In the genomic region with DNA sequence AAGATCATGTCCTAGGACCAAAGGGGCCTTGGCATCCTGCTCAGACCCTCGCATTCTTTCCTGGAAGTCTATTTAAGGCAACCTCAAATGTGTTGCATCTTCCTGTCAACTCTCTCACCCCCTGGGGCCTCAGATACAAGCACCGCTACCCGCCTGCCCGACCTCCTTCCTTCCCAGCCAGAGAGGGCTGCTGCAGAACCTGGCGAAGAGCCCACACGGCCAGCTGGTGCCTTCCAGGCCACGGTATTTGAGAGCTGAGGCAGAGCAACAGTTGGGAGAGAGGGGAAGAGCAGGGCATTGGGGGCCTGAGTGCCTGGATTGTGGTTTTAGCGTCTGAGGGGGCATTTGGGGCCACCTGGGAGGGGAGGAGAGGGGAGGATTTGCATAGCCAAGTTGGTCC, we compare ENCODE assay signal across 11 mouse cellular contexts. TPM values are rescaled to one million over a fixed set of nuclear protein-coding genes. Genes with fewer than 3 reads are reported as not detected.
DNase-seq lines count a peak whose midpoint lies in the region; ATAC-seq and TF ChIP-seq lines count a peak whose summit lies in the region.
"Had no signal": no experiment of that assay in that cellular context is flagged by ENCODE, and none has a peak within 500 bp of the region (broad histone marks: within the 10 kb centered on the region; RNA-seq: fewer than 3 reads in every experiment).

No protein-coding gene starts in this region.

- H3K4me3 ChIP-seq in heart, embryonic 10.5 days, result no peak overlapping the region
- no peak overlapping the region for H3K4me3 ChIP-seq in midbrain, postnatal 0 days (ENCODE audit: low read depth, low read length)
- H3K4me3 ChIP-seq in midbrain, embryonic 16.5 days (ENCODE audit: low read depth, low read length), result no peak overlapping the region
- no peak overlapping the region for H3K4me3 ChIP-seq in forebrain, embryonic 10.5 days
- H3K4me3 ChIP-seq: liver, embryonic 15.5 days had no signal

- DNase-seq in heart, embryonic 10.5 days (ENCODE audit: low spot score), result no peak
- no peak for DNase-seq in heart, adult 9 months (ENCODE audit: low spot score in 2 of 2)
- DNase-seq in midbrain, postnatal 0 days (ENCODE audit: low spot score), result peak; percentile 82
- peak; percentile 55 to 77 for DNase-seq in cerebellum, postnatal 36 days
- peak; percentile 54 for DNase-seq in right cerebral cortex, postnatal 4 days
- no peak for DNase-seq in forebrain, embryonic 10.5 days (ENCODE audit: extremely low spot score, low spot score)
- DNase-seq in urinary bladder, postnatal 36 days (ENCODE audit: low spot score in 2 of 2), result no peak

- no peak overlapping the region for H3K9ac ChIP-seq in midbrain, postnatal 0 days (replicated peaks; ENCODE audit: low read length, poor library complexity, severe bottlenecking)
- no peak overlapping the region for H3K9ac ChIP-seq in midbrain, embryonic 16.5 days (ENCODE audit: low read depth, low read length)
- H3K9ac ChIP-seq: liver, embryonic 15.5 days had no signal

- no peak for ATAC-seq in midbrain, postnatal 0 days (ENCODE audit: low FRiP score)
- ATAC-seq in midbrain, embryonic 16.5 days, result no peak

- TF ChIP-seq CTCF in midbrain, postnatal 0 days (IDR thresholded peaks at IDR 0.05), result no peak

- H3K9me3 ChIP-seq in heart, embryonic 10.5 days, result no peaks in the 10 kb centered on the region
- H3K9me3 ChIP-seq in midbrain, postnatal 0 days (ENCODE audit: low read length), result no peaks in the 10 kb centered on the region
- H3K9me3 ChIP-seq in midbrain, embryonic 16.5 days (replicated peaks; ENCODE audit: control insufficient read depth, low read length, poor library complexity, severe bottlenecking), result no peaks in the 10 kb centered on the region
- no peaks in the 10 kb centered on the region for H3K9me3 ChIP-seq in forebrain, embryonic 10.5 days
- H3K9me3 ChIP-seq: liver, embryonic 15.5 days had no signal

- H3K4me1 ChIP-seq in heart, embryonic 10.5 days, result peaks cover 35% of the 10 kb centered on the region
- H3K4me1 ChIP-seq in midbrain, postnatal 0 days (ENCODE audit: insufficient read depth, low read length), result no peaks in the 10 kb centered on the region; the same call in 1 of the 2 replicates
- no peaks in the 10 kb centered on the region for H3K4me1 ChIP-seq in midbrain, embryonic 16.5 days (ENCODE audit: control insufficient read depth, insufficient read depth, low read length)
- H3K4me1 ChIP-seq in forebrain, embryonic 10.5 days, result peaks cover 15% of the 10 kb centered on the region

- WGBS in heart, embryonic 10.5 days, result 15% methylated on average over 8 of the region's 8 CpGs
- 26% methylated on average over 8 of the region's 8 CpGs for WGBS in midbrain, postnatal 0 days
- 32% methylated on average over 8 of the region's 8 CpGs for WGBS in midbrain, embryonic 16.5 days
- 57% methylated on average over 8 of the region's 8 CpGs for WGBS in forebrain, embryonic 10.5 days

- peak overlapping the region; percentile 52; the same call in 1 of the 2 replicates for H3K27ac ChIP-seq in heart, embryonic 10.5 days
- no peak overlapping the region for H3K27ac ChIP-seq in midbrain, postnatal 0 days (ENCODE audit: low read depth, low read length)
- no peak overlapping the region for H3K27ac ChIP-seq in midbrain, embryonic 16.5 days (ENCODE audit: low read length)
- H3K27ac ChIP-seq in forebrain, embryonic 10.5 days, result no peak overlapping the region
- H3K27ac ChIP-seq: liver, embryonic 15.5 days had no signal

- H3K4me2 ChIP-seq in midbrain, postnatal 0 days (ENCODE audit: low read depth, low read length, poor library complexity, severe bottlenecking), result no peak overlapping the region
- H3K4me2 ChIP-seq in midbrain, embryonic 16.5 days (ENCODE audit: low read length), result no peak overlapping the region
- H3K4me2 ChIP-seq: liver, embryonic 15.5 days had no signal

- peaks cover 20% of the 10 kb centered on the region for H3K27me3 ChIP-seq in heart, embryonic 10.5 days (ENCODE audit: insufficient read depth, poor library complexity, severe bottlenecking)
- H3K27me3 ChIP-seq in midbrain, postnatal 0 days (ENCODE audit: insufficient read depth, low read length), result no peaks in the 10 kb centered on the region
- no peaks in the 10 kb centered on the region for H3K27me3 ChIP-seq in midbrain, embryonic 16.5 days (ENCODE audit: control insufficient read depth, insufficient read depth, low read depth, low read length)
- H3K27me3 ChIP-seq in forebrain, embryonic 10.5 days (ENCODE audit: poor library complexity, severe bottlenecking), result no peaks in the 10 kb centered on the region

- H3K36me3 ChIP-seq in heart, embryonic 10.5 days, result no peaks in the 10 kb centered on the region
- H3K36me3 ChIP-seq in midbrain, postnatal 0 days (ENCODE audit: insufficient read depth, low read length), result no peaks in the 10 kb centered on the region
- no peaks in the 10 kb centered on the region for H3K36me3 ChIP-seq in midbrain, embryonic 16.5 days (ENCODE audit: control insufficient read depth, insufficient read depth, low read length)
- no peaks in the 10 kb centered on the region for H3K36me3 ChIP-seq in forebrain, embryonic 10.5 days (replicated peaks)
- H3K36me3 ChIP-seq: liver, embryonic 15.5 days had no signal

RNA-seq across cellular contexts. Expression of a gene that starts 1.1 kb away (rescaled TPM):
- polyA plus RNA-seq in heart, embryonic 10.5 days (2016; fragmentation: Nextera tagmentation; extraction: Ambion mirVana), result not detected in 2 replicates
- not detected in 2 replicates for total RNA-seq in midbrain, postnatal 0 days (2014; rRNA removed)
- not detected in 2 replicates for polyA plus RNA-seq in midbrain, postnatal 0 days (2015; fragmentation: Nextera tagmentation; extraction: Ambion mirVana)
- not detected in 2 replicates for polyA plus RNA-seq in midbrain, embryonic 16.5 days (2015; fragmentation: Nextera tagmentation; extraction: Ambion mirVana)
- not detected in 2 replicates for polyA plus RNA-seq in forebrain, embryonic 10.5 days (2016; fragmentation: Nextera tagmentation; extraction: Ambion mirVana)
- polyA plus RNA-seq: cortical plate, adult 2 months; intestine, embryonic 14.5 days; liver, embryonic 15.5 days had no signal

RNA-seq across cellular contexts. Expression of a gene that starts 8.1 kb away (rescaled TPM):
- 0.78 and 2.7 TPM in 2 replicates for polyA plus RNA-seq in heart, embryonic 10.5 days (2016; fragmentation: Nextera tagmentation; extraction: Ambion mirVana)
- total RNA-seq in midbrain, postnatal 0 days (2014; rRNA removed), result 4.2 and 4.5 TPM in 2 replicates
- polyA plus RNA-seq in midbrain, postnatal 0 days (2015; fragmentation: Nextera tagmentation; extraction: Ambion mirVana), result 7.7 and 8.4 TPM in 2 replicates
- polyA plus RNA-seq in midbrain, embryonic 16.5 days (2015; fragmentation: Nextera tagmentation; extraction: Ambion mirVana), result 3.8 and 6.6 TPM in 2 replicates
- polyA plus RNA-seq in forebrain, embryonic 10.5 days (2016; fragmentation: Nextera tagmentation; extraction: Ambion mirVana), result 1.7 and 3.5 TPM in 2 replicates

RNA-seq across cellular contexts. Expression of a gene that starts 33.9 kb away (rescaled TPM):
- polyA plus RNA-seq in heart, embryonic 10.5 days (2016; fragmentation: Nextera tagmentation; extraction: Ambion mirVana), result 4.4 and 12.4 TPM in 2 replicates
- total RNA-seq in midbrain, postnatal 0 days (2014; rRNA removed), result 0.05 and 0.57 TPM in 2 replicates
- 0.04 and 0.13 TPM in 2 replicates for polyA plus RNA-seq in midbrain, postnatal 0 days (2015; fragmentation: Nextera tagmentation; extraction: Ambion mirVana)
- polyA plus RNA-seq in midbrain, embryonic 16.5 days (2015; fragmentation: Nextera tagmentation; extraction: Ambion mirVana), result 0.37 and 0.44 TPM in 2 replicates
- polyA plus RNA-seq in forebrain, embryonic 10.5 days (2016; fragmentation: Nextera tagmentation; extraction: Ambion mirVana), result 21.6 and 25.7 TPM in 2 replicates
- polyA plus RNA-seq: cortical plate, adult 2 months had no signal

RNA-seq across cellular contexts. Expression of a gene that starts 42.3 kb away (rescaled TPM):
- 1.7 and 4.2 TPM in 2 replicates for polyA plus RNA-seq in heart, embryonic 10.5 days (2016; fragmentation: Nextera tagmentation; extraction: Ambion mirVana)
- 0.66 TPM in 1 of 2 replicates, not detected in the other for total RNA-seq in midbrain, postnatal 0 days (2014; rRNA removed)
- 2.0 and 2.7 TPM in 2 replicates for polyA plus RNA-seq in midbrain, postnatal 0 days (2015; fragmentation: Nextera tagmentation; extraction: Ambion mirVana)
- 0.92 and 2.1 TPM in 2 replicates for polyA plus RNA-seq in midbrain, embryonic 16.5 days (2015; fragmentation: Nextera tagmentation; extraction: Ambion mirVana)
- 4.1 and 5.0 TPM in 2 replicates for polyA plus RNA-seq in forebrain, embryonic 10.5 days (2016; fragmentation: Nextera tagmentation; extraction: Ambion mirVana)

RNA-seq across cellular contexts. Expression of a gene that starts 49.8 kb away (rescaled TPM):
- polyA plus RNA-seq in heart, embryonic 10.5 days (2016; fragmentation: Nextera tagmentation; extraction: Ambion mirVana), result 2.6 and 2.9 TPM in 2 replicates
- 4.9 and 8.4 TPM in 2 replicates for total RNA-seq in midbrain, postnatal 0 days (2014; rRNA removed)
- polyA plus RNA-seq in midbrain, postnatal 0 days (2015; fragmentation: Nextera tagmentation; extraction: Ambion mirVana), result 11.2 and 13.7 TPM in 2 replicates
- polyA plus RNA-seq in midbrain, embryonic 16.5 days (2015; fragmentation: Nextera tagmentation; extraction: Ambion mirVana), result 18.4 and 19.0 TPM in 2 replicates
- 6.3 and 7.3 TPM in 2 replicates for polyA plus RNA-seq in forebrain, embryonic 10.5 days (2016; fragmentation: Nextera tagmentation; extraction: Ambion mirVana)

Comparison
In these comparisons a context has a peak if more than half of its experiments do, and no peak if none do; other contexts are left out.
1. DNase-seq: peak in midbrain, postnatal 0 days (single experiment), cerebellum, postnatal 36 days (2 of 2) and right cerebral cortex, postnatal 4 days (single experiment); none in heart, embryonic 10.5 days (single experiment), heart, adult 9 months (0 of 2), forebrain, embryonic 10.5 days (single experiment) and urinary bladder, postnatal 36 days (0 of 2).